Mouse (Mus musculus): ENCODE data around the gene Slc45a3. TPM values are rescaled to one million over a fixed set of nuclear protein-coding genes. Genes with fewer than 3 reads are reported as not detected.

The Slc45a3 gene
- total and polyA plus RNA-seq, 3 experiments, result 15.6 to 40.7 TPM; not detected in 1

- Histone ChIP-seq H3K27ac (ENCODE audit: control insufficient read depth, low read depth, low read length) (no peak overlapping the region), H3K79me2 (ENCODE audit: control insufficient read depth, insufficient read depth, low read length, poor library complexity) (no peaks in the 10 kb centered on the region), H3K36me3 (ENCODE audit: control insufficient read depth in 1 of 2, insufficient read depth in 2 of 2, low read length in 2 of 2) (peaks cover 0 to 15% of the 10 kb centered on the region in 2 experiments; a peak in 2 of 4 replicates), H3K9ac (ENCODE audit: control insufficient read depth, low read depth, low read length, poor library complexity, severe bottlenecking) (no peak overlapping the region), H3K4me1 (ENCODE audit: control insufficient read depth in 1 of 2, insufficient read depth in 2 of 2, low read length in 2 of 2) (peaks cover 0 to under 1% of the 10 kb centered on the region in 2 experiments; a peak in 1 of 4 replicates), H3K9me3 (replicated peaks; ENCODE audit: insufficient read depth, low read length) (no peaks in the 10 kb centered on the region), H3K27me3 (ENCODE audit: control insufficient read depth in 1 of 2, insufficient read depth in 2 of 2, low read length in 2 of 2) (no peaks in the 10 kb centered on the region), H3K4me3 (ENCODE audit: control insufficient read depth in 1 of 2, insufficient read depth in 1 of 2, low read depth in 2 of 2, low read length in 2 of 2) (no peak overlapping the region)
- no peak for DNase-seq (ENCODE audit: low read depth, low spot score)
- peak; percentile 28; the same call in 1 of the 2 replicates for TF ChIP-seq GATA1 (IDR thresholded peaks at IDR 0.05; ENCODE audit: low read depth, low read length)
- TF ChIP-seq NELFE (IDR thresholded peaks at IDR 0.05; ENCODE audit: low read depth, low read length), result no peak
- peak in 1 of 2 experiments; percentile 39; a peak in 1 of 4 replicates for TF ChIP-seq EP300 (IDR thresholded peaks at IDR 0.05; ENCODE audit: low read depth in 1 of 2, low read length in 2 of 2)
- TF ChIP-seq TAL1 (IDR thresholded peaks at IDR 0.05; ENCODE audit: low read length), result peak; percentile 24; the same call in 1 of the 2 replicates
- no peak for TF ChIP-seq MAZ (IDR thresholded peaks at IDR 0.05; ENCODE audit: low read depth, low read length)
Measured at GRCm38 (mm10) chr1:132026925-132027646, 64.3 kb downstream of the Slc45a3 start.

- H3K9me3 ChIP-seq (replicated peaks; ENCODE audit: insufficient read depth, low read length), result no peaks in the 10 kb centered on the region
- no peaks in the 10 kb centered on the region for H3K4me1 ChIP-seq (ENCODE audit: control insufficient read depth in 1 of 2, insufficient read depth in 2 of 2, low read length in 2 of 2)
- TF ChIP-seq KAT2A (conservative IDR thresholded peaks at IDR 0.05; ENCODE audit: low read depth, low read length), result no peak
- TF ChIP-seq ETS1 (IDR thresholded peaks at IDR 0.05; ENCODE audit: low read depth, low read length), result no peak
- no peak for TF ChIP-seq EP300 (IDR thresholded peaks at IDR 0.05; ENCODE audit: low read depth in 1 of 2, low read length in 2 of 2)
- TF ChIP-seq CHD2 (IDR thresholded peaks at IDR 0.05; ENCODE audit: low read length), result no peak
- TF ChIP-seq SIN3A (IDR thresholded peaks at IDR 0.05; ENCODE audit: low read length), result no peak
- TF ChIP-seq NELFE (IDR thresholded peaks at IDR 0.05; ENCODE audit: low read depth, low read length), result no peak
- no peak for TF ChIP-seq CHD1 (IDR thresholded peaks at IDR 0.05; ENCODE audit: low read depth, low read length)
- H3K27ac ChIP-seq (ENCODE audit: control insufficient read depth, low read depth, low read length), result no peak overlapping the region
- DNase-seq (ENCODE audit: low read depth, low spot score), result no peak
- no peak overlapping the region for H3K9ac ChIP-seq (ENCODE audit: control insufficient read depth, low read depth, low read length, poor library complexity, severe bottlenecking)
- no peaks in the 10 kb centered on the region for H3K79me2 ChIP-seq (ENCODE audit: control insufficient read depth, insufficient read depth, low read length, poor library complexity)
- H3K4me3 ChIP-seq (ENCODE audit: control insufficient read depth in 1 of 2, insufficient read depth in 1 of 2, low read depth in 2 of 2, low read length in 2 of 2), result no peak overlapping the region
- H3K27me3 ChIP-seq (ENCODE audit: control insufficient read depth in 1 of 2, insufficient read depth in 2 of 2, low read length in 2 of 2), result no peaks in the 10 kb centered on the region
- H3K36me3 ChIP-seq (ENCODE audit: control insufficient read depth in 1 of 2, insufficient read depth in 2 of 2, low read length in 2 of 2), result peaks cover 0 to 12% of the 10 kb centered on the region in 2 experiments; a peak in 2 of 4 replicates
Measured at GRCm38 (mm10) chr1:132027978-132028377, 65.2 kb downstream of the Slc45a3 start.

- TF ChIP-seq USF2 (IDR thresholded peaks at IDR 0.05; ENCODE audit: borderline replicate concordance in 1 of 2, insufficient read depth in 1 of 2, low read depth in 1 of 2, low read length in 2 of 2) (no peak), HCFC1 (IDR thresholded peaks at IDR 0.05; ENCODE audit: low read depth, low read length) (no peak), ETS1 (IDR thresholded peaks at IDR 0.05; ENCODE audit: low read depth, low read length) (no peak), CHD2 (IDR thresholded peaks at IDR 0.05; ENCODE audit: low read length) (no peak), ZC3H11A (IDR thresholded peaks at IDR 0.05; ENCODE audit: low read depth, low read length) (no peak), JUND (IDR thresholded peaks at IDR 0.05; ENCODE audit: low read depth, low read length) (no peak), EP300 (IDR thresholded peaks at IDR 0.05; ENCODE audit: low read depth in 1 of 2, low read length in 2 of 2) (no peak), UBTF (IDR thresholded peaks at IDR 0.05; ENCODE audit: borderline replicate concordance, insufficient read depth, low read depth, low read length) (no peak), MXI1 (IDR thresholded peaks at IDR 0.05; ENCODE audit: low read depth, low read length) (no peak), GABPA (IDR thresholded peaks at IDR 0.05; ENCODE audit: low read depth, low read length) (no peak), POLR2A (IDR thresholded peaks at IDR 0.05; ENCODE audit: control insufficient read depth in 1 of 2, insufficient read depth in 1 of 2, low read depth in 1 of 2, low read length in 2 of 2, poor library complexity in 1 of 2) (no peak)
- no peak for DNase-seq (ENCODE audit: low read depth, low spot score)
- no peaks in the 10 kb centered on the region for H3K9me3 ChIP-seq (replicated peaks; ENCODE audit: insufficient read depth, low read length)
- no peak overlapping the region for H3K27ac ChIP-seq (ENCODE audit: control insufficient read depth, low read depth, low read length)
- no peak overlapping the region for H3K4me3 ChIP-seq (ENCODE audit: control insufficient read depth in 1 of 2, insufficient read depth in 1 of 2, low read depth in 2 of 2, low read length in 2 of 2)
- H3K9ac ChIP-seq (ENCODE audit: control insufficient read depth, low read depth, low read length, poor library complexity, severe bottlenecking), result no peak overlapping the region
- peaks cover 0 to 12% of the 10 kb centered on the region in 2 experiments; a peak in 2 of 4 replicates for H3K36me3 ChIP-seq (ENCODE audit: control insufficient read depth in 1 of 2, insufficient read depth in 2 of 2, low read length in 2 of 2)
- H3K4me1 ChIP-seq (ENCODE audit: control insufficient read depth in 1 of 2, insufficient read depth in 2 of 2, low read length in 2 of 2), result no peaks in the 10 kb centered on the region
- no peaks in the 10 kb centered on the region for H3K27me3 ChIP-seq (ENCODE audit: control insufficient read depth in 1 of 2, insufficient read depth in 2 of 2, low read length in 2 of 2)
- H3K79me2 ChIP-seq (ENCODE audit: control insufficient read depth, insufficient read depth, low read length, poor library complexity), result no peaks in the 10 kb centered on the region
Measured at GRCm38 (mm10) chr1:132028413-132028812, 65.6 kb downstream of the Slc45a3 start.
